Mouse (Mus musculus): Measurements from ENCODE around the gene Cdc42ep2.

DNA sequence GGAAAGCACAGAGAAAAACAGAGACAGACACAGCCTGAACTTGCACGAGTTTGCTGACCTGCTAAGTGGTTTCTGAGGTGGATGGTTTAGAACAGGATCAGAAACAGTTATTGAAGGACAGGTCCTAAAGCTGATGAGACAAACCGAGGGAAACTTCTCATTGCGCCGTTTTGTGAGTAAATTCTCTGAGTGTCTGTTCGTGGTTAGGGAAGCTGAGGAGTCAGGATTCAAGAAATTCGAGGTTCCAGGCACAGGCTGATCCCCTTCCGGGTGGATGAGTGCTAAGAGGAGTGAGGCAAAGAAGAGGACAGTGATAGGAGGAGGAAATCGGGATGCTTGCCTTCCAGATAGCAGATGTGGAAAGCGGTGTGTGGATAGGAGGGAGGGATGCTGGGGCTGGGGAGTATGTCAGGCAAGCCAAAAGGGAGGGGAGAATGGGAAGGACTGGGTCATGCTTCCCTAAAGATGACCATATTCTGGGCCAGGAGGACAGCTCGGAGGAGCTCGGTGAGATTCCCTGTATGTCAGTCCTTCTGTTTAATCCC lies 767 bp upstream of the Cdc42ep2 start:
- TF ChIP-seq CTCF (IDR thresholded peaks at IDR 0.05) (no peak), EP300 (IDR thresholded peaks at IDR 0.05) (no peak; the same call in 1 of the 2 replicates)

Data from lung, postnatal 0 days (tissue).